Mouse (Mus musculus) neural tube, embryonic 12.5 days (tissue): ENCODE data around the gene Acvr1. TPM values are rescaled to one million over a fixed set of nuclear protein-coding genes. Genes with fewer than 3 reads are reported as not detected.

Source experiments
- ATAC-seq: fragments of 200-750 bp; cut with Nextera tagmentation; 2 replicates; pipeline ENCODE4 v1.8.0; 2017; ENCODE audit warnings: low read depth, mild to moderate bottlenecking, moderate TSS enrichment, moderate library complexity; ENCODE audit not compliant: low FRiP score
- H3K27ac ChIP-seq: fragments of 300-500 bp; sonication (generic); 2 replicates; pipeline ENCODE4 v1.5.1; 2016
- H3K27me3 ChIP-seq: fragments of 300-500 bp; sonication (generic); replicated peaks from 2 replicates; pipeline ENCODE4 v1.6.1; 2016; ENCODE audit warnings: mild to moderate bottlenecking
- H3K36me3 ChIP-seq: fragments of 300-500 bp; sonication (generic); 2 replicates; pipeline ENCODE4 v1.6.1; 2016; ENCODE audit warnings: mild to moderate bottlenecking
- H3K4me1 ChIP-seq: fragments of 300-500 bp; sonication (generic); 2 replicates; pipeline ENCODE4 v1.6.1; 2016
- H3K4me2 ChIP-seq: fragments of 300-500 bp; sonication (generic); replicated peaks from 2 replicates; pipeline ENCODE4 v1.6.1; 2016; ENCODE audit warnings: mild to moderate bottlenecking
- H3K4me3 ChIP-seq: fragments of 300-500 bp; sonication (generic); 2 replicates; pipeline ENCODE4 v1.5.1; 2016
- H3K9ac ChIP-seq: fragments of 300-500 bp; sonication (generic); 2 replicates; pipeline ENCODE4 v1.6.1; 2016; ENCODE audit warnings: mild to moderate bottlenecking
- H3K9me3 ChIP-seq: fragments of 300-500 bp; sonication (generic); 2 replicates; pipeline ENCODE4 v1.6.1; 2016; ENCODE audit warnings: mild to moderate bottlenecking
- WGBS: fragments of 180-500 bp; shearing (Covaris S2); methylation state at CpG from one replicate; pipeline ENCODE4 v1.1.7; 2016; 5-methylcytosine and 5-hydroxymethylcytosine counted together
- polyA plus RNA-seq: library from polyadenylated mRNA; unstranded; fragments of >200 nt; fragmentation: Nextera tagmentation; extraction: Ambion mirVana; gene quantifications from 2 replicates; pipeline ENCODE4 v1.2.1, GENCODE M21; 2016

Gene Acvr1
- polyA plus RNA-seq, 1 experiment from 2014 or later: 4.6 TPM

DNA sequence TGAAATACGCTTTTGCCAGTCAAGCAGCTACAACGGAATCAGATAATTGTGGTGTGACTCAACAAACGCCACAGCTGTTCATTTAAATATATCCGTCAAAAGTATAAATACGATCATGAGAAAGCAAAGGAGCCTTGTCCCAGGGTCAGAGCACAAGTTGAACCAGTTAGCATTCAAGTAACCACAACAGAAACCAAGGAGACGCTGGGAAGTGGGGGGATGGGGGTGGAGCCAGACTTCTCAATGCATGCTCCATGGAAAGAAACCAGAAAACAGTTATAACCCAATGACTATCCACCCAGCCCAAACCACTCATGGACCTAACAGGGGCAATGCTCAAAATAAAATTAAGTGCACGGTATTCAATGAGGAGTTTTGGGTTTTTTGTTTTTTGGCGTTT lies 56.8 kb downstream of the Acvr1 start:
- no peak overlapping the region for H3K9ac ChIP-seq
- H3K36me3 ChIP-seq: no peaks in the 10 kb centered on the region; the same call in 1 of the 2 replicates
- no peaks in the 10 kb centered on the region for H3K9me3 ChIP-seq
- no peak overlapping the region for H3K27ac ChIP-seq
- WGBS: 62% methylated on average over 8 of the region's 8 CpGs
- ATAC-seq: no peak
- H3K4me1 ChIP-seq: peaks cover 9% of the 10 kb centered on the region; the same call in 1 of the 2 replicates
- no peaks in the 10 kb centered on the region for H3K27me3 ChIP-seq
- H3K4me3 ChIP-seq: no peak overlapping the region
- no peak overlapping the region for H3K4me2 ChIP-seq

DNA sequence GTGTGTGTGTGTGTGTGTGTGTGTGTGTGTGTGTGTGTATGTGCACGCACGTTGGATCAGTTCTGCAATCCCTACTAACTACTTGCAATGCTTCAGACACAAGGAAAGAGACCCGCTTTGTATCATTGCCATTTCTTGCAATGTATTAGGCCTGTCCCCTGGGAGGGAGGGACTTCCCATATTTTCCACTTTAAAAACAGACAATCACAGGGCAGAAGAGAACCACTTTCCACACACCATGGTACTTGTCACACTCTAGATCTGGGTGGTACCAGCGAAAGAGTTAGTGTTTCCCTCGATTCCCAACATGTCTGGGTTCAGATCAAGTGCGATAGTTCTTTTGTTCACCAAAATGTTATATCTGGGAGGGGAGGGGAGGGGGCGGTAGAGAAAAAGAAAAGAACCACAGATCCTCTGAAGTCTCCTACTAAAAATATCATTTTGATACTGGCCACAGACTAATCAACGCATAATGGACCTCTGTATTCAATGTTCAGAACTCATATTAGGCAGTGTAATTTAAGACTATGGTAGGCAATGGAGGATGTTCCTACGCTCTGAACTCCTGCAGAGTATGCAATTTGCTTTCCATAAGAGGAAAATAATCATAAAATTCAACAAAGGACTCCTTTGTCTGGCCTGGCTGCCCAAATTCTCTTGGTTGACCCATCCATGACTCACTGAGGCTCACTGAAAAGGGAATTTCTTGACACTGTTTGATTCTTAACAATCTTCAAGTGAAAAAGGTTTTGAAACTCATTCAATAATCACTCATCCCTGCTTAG lies 61.5 kb downstream of the Acvr1 start:
- Histone ChIP-seq H3K27ac (no peak overlapping the region), H3K9ac (no peak overlapping the region), H3K4me2 (no peak overlapping the region), H3K36me3 (no peaks in the 10 kb centered on the region; the same call in 1 of the 2 replicates), H3K4me1 (peaks cover 5% of the 10 kb centered on the region; the same call in 1 of the 2 replicates), H3K4me3 (no peak overlapping the region), H3K27me3 (no peaks in the 10 kb centered on the region), H3K9me3 (no peaks in the 10 kb centered on the region)
- ATAC-seq: no peak
- 79% methylated on average over 9 of the region's 9 CpGs for WGBS

DNA sequence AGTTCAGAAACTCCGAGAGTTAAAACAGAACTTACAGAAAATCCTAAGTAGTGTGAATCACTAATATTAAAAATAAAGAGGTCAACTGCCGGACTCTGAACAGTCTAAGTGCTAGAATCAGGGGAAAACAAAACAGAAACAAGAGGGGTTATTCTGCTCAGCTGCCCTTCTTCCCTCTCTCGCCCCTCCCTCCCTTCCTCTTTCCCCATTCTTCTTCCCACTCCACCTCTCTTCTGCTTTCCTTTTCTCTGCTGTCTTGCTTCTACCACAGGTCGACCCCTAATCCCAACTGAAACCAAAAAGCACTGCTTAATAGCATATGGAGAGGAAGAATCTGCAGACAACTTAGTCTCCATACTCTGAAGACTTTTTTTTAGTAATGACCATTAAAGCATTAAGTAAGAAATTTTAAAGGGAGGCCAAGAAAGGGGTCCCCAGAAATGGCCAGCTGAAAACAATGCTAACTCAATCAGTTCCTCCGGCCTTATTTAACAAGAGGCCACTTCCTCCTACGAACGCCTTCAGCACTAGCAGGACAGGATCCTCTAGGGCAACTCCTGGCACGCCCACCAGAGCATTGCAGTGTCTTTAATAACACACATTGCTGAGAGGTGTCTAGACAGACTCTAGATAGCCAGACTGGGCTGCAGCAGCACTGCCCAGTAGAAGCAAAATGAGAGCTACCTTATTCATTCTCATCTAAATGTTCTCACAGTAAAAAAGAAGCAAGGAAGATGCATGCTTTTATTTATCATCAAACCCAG lies 70.1 kb downstream of the Acvr1 start:
- H3K4me3 ChIP-seq: no peak overlapping the region
- 0 out of 2 replicates have a peak, but pooled peaks cover 2% of the 10 kb centered on the region for H3K36me3 ChIP-seq
- no peak overlapping the region for H3K9ac ChIP-seq
- no peaks in the 10 kb centered on the region for H3K9me3 ChIP-seq
- H3K27ac ChIP-seq: no peak overlapping the region
- H3K27me3 ChIP-seq: no peaks in the 10 kb centered on the region
- no peak for ATAC-seq
- 70% methylated on average over 8 of the region's 8 CpGs for WGBS
- no peak overlapping the region for H3K4me2 ChIP-seq
- H3K4me1 ChIP-seq: peaks cover 6% of the 10 kb centered on the region; the same call in 1 of the 2 replicates

DNA sequence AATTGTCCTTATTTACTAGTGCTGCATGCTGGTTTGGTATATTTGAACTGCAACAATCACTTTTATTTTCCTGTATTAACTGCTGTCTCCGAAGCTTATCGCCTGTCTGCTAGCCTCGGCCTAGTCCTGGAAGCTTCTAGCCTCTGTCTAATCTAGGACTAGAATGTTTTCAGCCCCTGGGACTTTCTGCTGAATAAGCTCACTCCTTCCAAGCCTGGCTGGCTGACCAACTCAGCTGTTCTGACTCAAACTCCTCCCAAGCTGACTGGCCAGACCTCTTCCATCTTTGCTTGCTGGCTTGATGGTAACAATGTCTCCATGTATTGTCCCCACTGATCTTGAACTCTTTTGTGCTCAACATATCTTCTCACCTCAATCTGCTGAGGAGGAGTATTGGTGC lies 71.7 kb downstream of the Acvr1 start:
- ATAC-seq: no peak
- Histone ChIP-seq H3K9me3 (no peaks in the 10 kb centered on the region), H3K36me3 (0 out of 2 replicates have a peak, but pooled peaks cover 2% of the 10 kb centered on the region), H3K9ac (no peak overlapping the region), H3K4me3 (no peak overlapping the region), H3K4me2 (no peak overlapping the region), H3K4me1 (peaks cover 6% of the 10 kb centered on the region; the same call in 1 of the 2 replicates), H3K27ac (no peak overlapping the region), H3K27me3 (no peaks in the 10 kb centered on the region)
- WGBS: 96% methylated on average over 3 of the region's 3 CpGs

DNA sequence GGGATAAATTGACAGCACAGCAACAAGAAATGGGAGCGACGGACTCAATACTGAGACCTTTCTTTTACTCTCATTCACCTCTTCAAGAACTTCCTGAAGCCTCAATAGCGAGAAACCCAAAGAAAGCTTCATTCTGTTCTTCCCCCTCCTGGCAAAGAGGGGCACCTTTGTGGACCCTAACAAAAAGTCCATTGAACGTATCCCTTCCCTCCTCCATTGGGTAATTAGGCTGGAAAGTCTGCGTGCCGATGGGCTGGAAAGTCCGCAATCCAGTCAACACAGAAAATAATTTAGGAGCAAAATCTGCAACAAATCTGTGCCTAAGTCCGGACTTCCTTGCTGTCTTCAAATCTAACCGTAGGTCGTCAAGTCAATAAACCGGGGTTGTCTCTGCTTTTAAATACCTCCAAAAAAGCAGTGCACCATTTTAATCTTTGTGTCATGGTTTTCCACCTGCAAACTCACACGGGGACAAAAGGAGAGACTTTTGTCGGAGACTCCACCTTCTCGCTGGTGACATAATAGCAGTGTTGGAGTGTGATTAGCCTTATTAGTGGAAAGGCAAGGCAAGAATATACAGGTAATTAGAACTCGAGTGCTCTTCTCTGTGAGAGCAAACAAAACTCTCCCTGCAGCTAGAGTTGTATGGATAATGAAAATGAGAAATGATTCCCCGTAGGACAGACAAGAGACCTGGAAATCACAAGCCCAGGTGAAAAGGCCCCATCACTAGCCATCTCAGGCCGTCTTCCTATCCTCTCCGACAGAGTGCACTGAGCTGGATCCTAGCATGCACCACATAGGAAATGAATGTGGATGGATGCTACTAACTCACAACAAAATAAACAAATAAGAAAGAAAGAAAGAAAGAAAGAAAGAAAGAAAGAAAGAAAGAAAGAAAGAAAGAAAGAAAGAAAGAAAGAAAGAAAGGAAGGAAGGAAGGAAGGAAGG lies 73.0 kb downstream of the Acvr1 start:
- Histone ChIP-seq H3K9ac (no peak overlapping the region), H3K36me3 (0 out of 2 replicates have a peak, but pooled peaks cover 2% of the 10 kb centered on the region), H3K4me1 (peaks cover 6% of the 10 kb centered on the region; the same call in 1 of the 2 replicates), H3K4me2 (0 out of 2 replicates have a peak overlapping the region, but pooled peaks have one; percentile 14), H3K4me3 (no peak overlapping the region), H3K27ac (no peak overlapping the region), H3K27me3 (no peaks in the 10 kb centered on the region), H3K9me3 (no peaks in the 10 kb centered on the region)
- ATAC-seq: no peak
- WGBS: 53% methylated on average over 18 of the region's 18 CpGs

DNA sequence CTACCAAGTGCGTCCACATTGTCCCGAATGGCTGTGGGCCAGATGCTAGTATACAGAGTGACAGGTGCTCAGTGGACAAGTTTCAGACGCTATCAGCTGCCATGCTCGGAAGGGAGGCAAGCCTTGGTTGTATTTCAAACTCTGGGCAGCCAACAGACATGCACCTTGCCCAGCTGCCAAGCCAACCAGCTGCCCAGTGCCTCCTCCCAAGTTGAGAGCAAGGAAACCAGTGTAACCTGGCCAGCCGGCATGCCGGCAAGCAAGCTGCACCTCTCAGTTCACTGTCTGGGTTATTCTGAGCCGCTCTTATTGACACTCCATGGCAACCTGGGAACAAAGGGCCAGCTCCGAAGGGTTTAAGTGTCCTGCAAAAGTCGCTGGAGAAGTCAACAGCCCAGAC lies 77.7 kb downstream of the Acvr1 start:
- Histone ChIP-seq H3K27me3 (no peaks in the 10 kb centered on the region), H3K4me1 (no peaks in the 10 kb centered on the region; the same call in 1 of the 2 replicates), H3K9ac (no peak overlapping the region), H3K9me3 (no peaks in the 10 kb centered on the region), H3K4me2 (no peak overlapping the region), H3K4me3 (no peak overlapping the region), H3K36me3 (no peaks in the 10 kb centered on the region), H3K27ac (no peak overlapping the region)
- ATAC-seq: no peak
- 83% methylated on average over 9 of the region's 9 CpGs for WGBS

DNA sequence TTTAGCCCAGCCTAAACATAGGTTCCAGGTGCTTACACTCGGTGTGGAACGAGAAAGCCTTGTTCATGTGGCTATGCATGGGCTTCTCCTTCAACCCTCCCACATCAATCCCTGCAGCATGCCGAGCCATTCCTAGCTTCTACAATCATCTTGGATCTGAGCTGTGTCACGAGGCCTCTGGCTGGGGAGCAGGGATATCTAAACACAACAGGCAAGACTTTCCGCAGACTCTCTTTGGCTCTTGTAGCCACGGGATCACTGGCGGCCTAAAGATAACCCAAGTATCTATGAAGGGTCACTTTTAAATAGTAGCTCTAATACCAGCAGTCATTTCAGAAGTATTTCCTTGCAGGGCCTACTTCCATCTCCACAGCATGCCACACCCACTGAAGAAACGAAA lies 78.6 kb downstream of the Acvr1 start:
- no peak for ATAC-seq
- H3K4me2 ChIP-seq: no peak overlapping the region
- no peaks in the 10 kb centered on the region for H3K9me3 ChIP-seq
- H3K27me3 ChIP-seq: no peaks in the 10 kb centered on the region
- 93% methylated on average over 8 of the region's 8 CpGs for WGBS
- no peak overlapping the region for H3K4me3 ChIP-seq
- no peak overlapping the region for H3K9ac ChIP-seq
- H3K27ac ChIP-seq: no peak overlapping the region
- H3K36me3 ChIP-seq: no peaks in the 10 kb centered on the region
- H3K4me1 ChIP-seq: no peaks in the 10 kb centered on the region; the same call in 1 of the 2 replicates

DNA sequence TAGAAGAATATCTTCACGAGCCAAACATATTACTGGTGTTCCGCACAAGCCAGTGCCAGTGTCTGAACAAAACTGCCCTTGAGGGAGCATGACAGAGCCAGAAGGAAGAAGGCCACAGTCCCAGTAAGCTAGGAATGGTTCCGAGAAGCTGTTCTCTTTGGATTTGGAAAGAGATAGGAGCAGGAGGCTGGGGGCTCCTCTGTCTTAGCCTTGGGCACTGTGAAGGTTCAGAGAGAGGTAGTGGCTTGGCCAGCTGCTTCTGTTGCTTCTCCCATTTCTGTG lies 79.7 kb downstream of the Acvr1 start:
- Histone ChIP-seq H3K36me3 (no peaks in the 10 kb centered on the region), H3K4me3 (no peak overlapping the region), H3K9me3 (no peaks in the 10 kb centered on the region), H3K4me2 (no peak overlapping the region), H3K4me1 (no peaks in the 10 kb centered on the region; the same call in 1 of the 2 replicates), H3K9ac (no peak overlapping the region), H3K27ac (no peak overlapping the region), H3K27me3 (no peaks in the 10 kb centered on the region)
- no peak for ATAC-seq
- 90% methylated on average over 3 of the region's 3 CpGs for WGBS

DNA sequence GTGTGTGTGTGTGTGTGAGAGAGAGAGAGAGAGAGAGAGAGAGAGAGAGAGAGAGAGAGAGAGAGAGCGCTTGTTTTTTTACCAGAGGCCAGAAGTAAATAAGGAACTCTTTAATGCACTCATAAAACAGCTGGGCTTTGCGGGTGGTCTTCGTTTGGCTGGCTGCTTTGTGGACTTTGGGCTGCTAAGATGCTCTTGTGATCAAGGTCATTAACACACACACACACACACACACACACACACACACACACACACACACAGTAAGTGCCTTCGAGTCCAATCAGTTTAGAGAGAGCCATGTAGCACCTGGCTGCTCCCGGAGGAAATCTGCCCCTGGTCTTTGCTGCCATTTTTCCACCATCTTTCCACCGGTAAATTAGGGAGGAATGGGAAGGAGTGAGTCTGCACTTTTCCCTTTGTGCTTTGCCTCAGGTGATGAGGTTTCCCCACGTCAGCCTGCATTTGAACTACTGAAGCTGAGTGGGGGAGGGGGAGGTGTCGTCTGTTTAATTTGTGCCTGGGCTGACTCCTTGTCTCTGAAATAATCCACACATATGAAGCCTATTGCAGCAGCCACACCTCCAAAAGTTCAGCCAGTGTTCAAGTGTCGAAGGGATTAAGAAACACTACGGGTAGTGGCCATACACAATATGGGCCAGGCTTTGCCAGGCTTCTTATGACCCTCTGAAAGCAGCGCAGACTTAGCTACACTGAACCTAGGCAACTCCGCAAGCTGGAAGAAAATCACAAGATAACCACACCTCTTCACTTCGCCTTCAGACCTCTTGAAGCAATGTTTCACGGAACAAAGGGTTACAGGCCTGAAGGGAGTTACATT lies 80.3 kb downstream of the Acvr1 start:
- no peak overlapping the region for H3K4me2 ChIP-seq
- H3K36me3 ChIP-seq: no peaks in the 10 kb centered on the region
- H3K4me1 ChIP-seq: no peaks in the 10 kb centered on the region; the same call in 1 of the 2 replicates
- ATAC-seq: no peak
- H3K27ac ChIP-seq: no peak overlapping the region
- H3K9ac ChIP-seq: no peak overlapping the region
- 70% methylated on average over 14 of the region's 14 CpGs for WGBS
- no peaks in the 10 kb centered on the region for H3K27me3 ChIP-seq
- H3K4me3 ChIP-seq: no peak overlapping the region
- H3K9me3 ChIP-seq: no peaks in the 10 kb centered on the region

DNA sequence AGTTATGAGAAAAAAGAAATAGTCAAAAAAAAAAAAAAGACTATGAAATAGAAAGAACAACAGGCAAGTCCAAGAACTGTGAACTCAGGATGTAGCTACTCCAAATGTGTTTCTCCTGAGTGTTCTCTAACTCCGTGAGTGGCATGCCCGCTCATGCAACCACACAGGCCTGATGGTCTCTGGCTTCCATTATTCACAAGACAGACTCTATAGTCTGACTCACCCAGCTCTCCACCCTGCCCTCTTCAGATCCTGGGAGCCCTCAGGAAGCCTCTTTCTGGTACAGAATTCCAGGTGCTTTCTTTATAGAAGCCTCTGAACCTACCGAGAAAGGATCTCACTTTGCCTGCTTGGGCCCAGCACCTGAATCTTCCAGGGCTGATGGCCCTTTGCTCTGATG lies 81.3 kb downstream of the Acvr1 start:
- ATAC-seq: no peak
- no peak overlapping the region for H3K27ac ChIP-seq
- H3K27me3 ChIP-seq: no peaks in the 10 kb centered on the region
- no peak overlapping the region for H3K9ac ChIP-seq
- WGBS: 88% methylated on average over 3 of the region's 3 CpGs
- H3K9me3 ChIP-seq: no peaks in the 10 kb centered on the region
- H3K36me3 ChIP-seq: no peaks in the 10 kb centered on the region
- no peaks in the 10 kb centered on the region; the same call in 1 of the 2 replicates for H3K4me1 ChIP-seq
- H3K4me3 ChIP-seq: no peak overlapping the region
- no peak overlapping the region for H3K4me2 ChIP-seq

DNA sequence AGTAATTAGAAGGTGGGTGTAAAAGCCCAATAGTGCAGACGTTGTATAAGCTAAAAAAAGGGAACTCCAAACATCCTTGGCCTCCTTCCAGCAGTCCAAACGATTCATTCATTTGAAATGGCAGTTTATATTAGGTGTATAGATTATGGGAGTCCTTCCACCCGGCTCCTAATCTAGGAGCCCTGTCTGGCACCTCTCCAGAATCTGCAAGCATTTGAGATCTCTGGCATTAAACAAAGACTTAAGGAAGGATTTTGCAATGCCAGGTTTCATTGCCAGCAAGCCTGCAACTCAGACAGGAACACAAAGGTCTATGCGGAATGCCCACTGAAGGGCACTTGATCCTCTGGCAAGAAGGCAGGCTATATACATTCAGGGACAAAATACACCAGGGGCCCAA lies 81.8 kb downstream of the Acvr1 start:
- H3K4me3 ChIP-seq: no peak overlapping the region
- no peak overlapping the region for H3K27ac ChIP-seq
- ATAC-seq: no peak
- no peak overlapping the region for H3K9ac ChIP-seq
- H3K4me2 ChIP-seq: no peak overlapping the region
- no peaks in the 10 kb centered on the region for H3K36me3 ChIP-seq
- H3K9me3 ChIP-seq: no peaks in the 10 kb centered on the region
- no peaks in the 10 kb centered on the region for H3K27me3 ChIP-seq
- no peaks in the 10 kb centered on the region; the same call in 1 of the 2 replicates for H3K4me1 ChIP-seq
- WGBS: 68% methylated on average over 4 of the region's 4 CpGs
